Mouse (Mus musculus) liver, postnatal 0 days (tissue): Measurements from ENCODE around the gene Naa40. TPM values are rescaled to one million over a fixed set of nuclear protein-coding genes. Genes with fewer than 3 reads are reported as not detected.
A peak's percentile ranks its signal among the peaks of the same experiment; 100 is the strongest.

ENCODE experiments used
- ATAC-seq: fragments of 200-750 bp; cut with Nextera tagmentation; 2 replicates; pipeline ENCODE4 v1.8.0; 2017; ENCODE audit warnings: mild to moderate bottlenecking, moderate library complexity
- DNase-seq: peaks from one replicate; pipeline ENCODE4 v3.0.0-alpha.2; 2016
- H3K27ac ChIP-seq: fragments of 300-500 bp; sonication (generic); 2 replicates; pipeline ENCODE4 v1.5.1; 2014; ENCODE audit warnings: antibody characterized with exemption, moderate library complexity, mild to moderate bottlenecking, low read depth
- H3K27me3 ChIP-seq: fragments of 300-500 bp; sonication (generic); 2 replicates; pipeline ENCODE4 v1.6.1; 2014; ENCODE audit warnings: low read length, control low read depth, mixed read lengths; ENCODE audit not compliant: insufficient read depth
- H3K36me3 ChIP-seq: fragments of 300-500 bp; sonication (generic); replicated peaks from 2 replicates; pipeline ENCODE4 v1.6.1; 2014; ENCODE audit warnings: mild to moderate bottlenecking, control low read depth, low read length, moderate library complexity, mixed read lengths; ENCODE audit not compliant: insufficient read depth
- H3K4me1 ChIP-seq: fragments of 300-500 bp; sonication (generic); 2 replicates; pipeline ENCODE4 v1.6.1; 2014; ENCODE audit warnings: antibody characterized with exemption, mild to moderate bottlenecking, control low read depth; ENCODE audit not compliant: insufficient read depth
- H3K4me2 ChIP-seq: fragments of 300-500 bp; sonication (generic); 2 replicates; pipeline ENCODE4 v1.6.1; 2014; ENCODE audit warnings: low read depth, mild to moderate bottlenecking, low read length, moderate library complexity, mixed read lengths
- H3K4me3 ChIP-seq: fragments of 300-500 bp; sonication (generic); 2 replicates; pipeline ENCODE4 v1.5.1; 2014; ENCODE audit warnings: low read depth, low read length
- H3K9ac ChIP-seq: fragments of 300-500 bp; sonication (generic); replicated peaks from 2 replicates; pipeline ENCODE4 v1.6.1; 2014; ENCODE audit warnings: mild to moderate bottlenecking, moderate library complexity
- H3K9me3 ChIP-seq: fragments of 300-500 bp; sonication (generic); 2 replicates; pipeline ENCODE4 v1.6.1; 2016; ENCODE audit warnings: mild to moderate bottlenecking, control low read depth, low read length, mixed read lengths
- CTCF ChIP-seq: sonication (generic); IDR thresholded peaks from 2 replicates; pipeline ENCODE4 v1.5.1; 2016; ENCODE audit warnings: antibody characterized with exemption, low read depth
- EP300 ChIP-seq: IDR thresholded peaks from 2 replicates; pipeline ENCODE4 v1.6.1; 2016; ENCODE audit warnings: antibody characterized with exemption, low read depth, mild to moderate bottlenecking
- WGBS: fragments of 180-500 bp; shearing (Covaris S2); extraction: QIAGEN DNeasy Blood & Tissue Kit; methylation state at CpG from one replicate; pipeline ENCODE4 v1.1.7; 2014; ENCODE audit not compliant: insufficient replicate concordance; 5-methylcytosine and 5-hydroxymethylcytosine counted together
- polyA plus RNA-seq: library from polyadenylated mRNA; unstranded; fragments of >200 nt; fragmentation: Nextera tagmentation; extraction: Ambion mirVana; gene quantifications from 2 replicates; pipeline ENCODE4 v1.2.1, GENCODE M21; 2015

Naa40 gene
- polyA plus RNA-seq, 1 experiment from 2014 or later = 16.5 TPM

DNA sequence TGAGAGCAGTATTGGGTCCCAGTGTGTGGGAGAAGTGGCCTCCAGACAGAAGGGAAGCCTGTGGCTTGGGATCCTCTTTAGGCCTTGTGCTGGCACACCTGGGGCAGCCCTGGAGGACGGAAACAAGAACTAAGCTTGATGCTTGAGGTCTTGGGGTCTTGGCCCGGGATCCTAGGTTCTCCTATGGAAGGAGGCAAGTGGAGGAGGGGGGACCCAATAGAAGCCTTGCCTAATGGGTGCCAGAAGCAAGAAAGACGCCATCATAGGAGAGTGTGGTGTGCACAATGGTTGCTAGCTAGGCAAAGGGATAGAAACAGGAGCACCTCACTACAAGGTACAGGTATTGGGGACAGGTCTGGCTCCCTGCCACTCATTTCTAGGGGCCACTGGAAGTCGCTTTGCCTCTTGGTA is 25.4 kb upstream of the Naa40 start:
- H3K27ac ChIP-seq = no peak overlapping the region
- H3K4me3 ChIP-seq = no peak overlapping the region
- ATAC-seq (no peak), DNase-seq (no peak)
- TF ChIP-seq EP300 (no peak), CTCF (no peak)
- peaks cover 25% of the 10 kb centered on the region for H3K27me3 ChIP-seq
- H3K4me2 ChIP-seq = no peak overlapping the region
- H3K4me1 ChIP-seq = peaks cover 23% of the 10 kb centered on the region
- 46% methylated on average over 4 of the region's 4 CpGs for WGBS
- no peaks in the 10 kb centered on the region for H3K36me3 ChIP-seq
- no peak overlapping the region for H3K9ac ChIP-seq
- peaks cover 7% of the 10 kb centered on the region; the same call in 1 of the 2 replicates for H3K9me3 ChIP-seq

DNA sequence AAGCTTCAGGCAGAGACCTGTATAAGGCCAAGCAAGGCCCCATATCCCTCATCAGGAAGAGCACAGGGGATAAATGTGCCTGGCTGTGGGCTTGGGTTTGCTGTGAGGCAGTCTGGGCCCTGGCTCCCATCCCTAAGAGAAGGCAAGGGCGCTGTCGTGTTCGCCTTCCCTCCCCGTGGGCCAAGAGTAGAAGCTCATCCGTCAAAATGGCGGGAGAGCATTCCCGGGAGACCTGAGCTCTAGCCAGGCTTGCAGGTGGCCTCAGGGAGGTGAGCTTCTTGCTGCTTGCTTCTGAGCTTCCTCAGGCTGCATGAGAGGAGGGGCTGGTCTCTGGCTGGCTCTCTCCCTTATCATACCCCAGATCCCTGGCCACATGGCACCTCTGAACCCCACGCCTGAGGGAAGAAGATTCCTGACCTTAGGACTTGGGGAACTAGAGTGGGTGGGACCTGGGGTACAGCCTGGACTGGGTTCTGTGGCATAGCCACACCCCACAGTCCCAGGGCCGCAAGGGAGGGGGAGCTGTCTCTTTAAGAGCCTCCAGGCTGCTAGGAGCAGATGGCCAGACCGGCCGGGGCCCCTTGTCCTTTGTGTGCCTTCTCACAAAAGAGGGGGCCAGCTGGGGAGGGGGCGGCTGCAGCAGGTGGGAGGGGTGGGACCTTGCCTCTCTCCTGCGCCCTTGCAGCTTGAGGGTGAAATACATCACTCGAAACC is 24.7 kb upstream of the Naa40 start:
- Histone ChIP-seq H3K9me3 (peaks cover 7% of the 10 kb centered on the region; the same call in 1 of the 2 replicates), H3K4me1 (peaks cover 23% of the 10 kb centered on the region), H3K27me3 (peaks cover 25% of the 10 kb centered on the region), H3K4me2 (no peak overlapping the region), H3K36me3 (no peaks in the 10 kb centered on the region), H3K9ac (no peak overlapping the region), H3K27ac (no peak overlapping the region), H3K4me3 (no peak overlapping the region)
- ATAC-seq (no peak), DNase-seq (no peak)
- TF ChIP-seq CTCF (no peak), EP300 (no peak)
- 39% methylated on average over 14 of the region's 14 CpGs for WGBS

DNA sequence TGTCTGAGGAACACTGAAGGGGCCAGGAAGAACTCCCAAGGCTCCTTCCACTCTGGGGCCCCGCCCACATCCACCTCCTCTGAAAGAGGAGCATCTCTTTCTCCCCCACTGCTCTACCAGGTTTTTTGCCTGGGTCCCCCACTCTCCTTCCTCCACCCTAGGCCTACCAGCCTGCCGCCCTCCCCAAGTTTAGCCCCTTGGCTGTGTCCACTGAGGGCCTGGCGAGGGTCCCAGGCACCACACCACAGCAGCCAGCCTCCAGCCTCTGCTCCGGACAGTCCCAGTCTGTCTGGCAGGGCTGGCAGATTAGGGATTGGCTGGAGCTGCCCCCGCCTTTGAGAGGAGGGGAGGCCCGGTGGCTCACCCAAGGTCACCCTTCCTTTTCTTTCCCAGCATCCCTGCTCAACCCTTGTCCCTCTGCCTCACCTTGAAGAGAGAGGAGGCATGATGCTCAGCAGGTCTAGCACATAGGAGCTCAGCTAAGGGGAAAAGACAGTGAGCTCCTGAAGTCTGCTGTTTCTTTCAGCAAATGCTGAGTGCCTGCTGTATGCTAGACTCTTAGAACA is 23.9 kb upstream of the Naa40 start:
- Histone ChIP-seq H3K4me3 (no peak overlapping the region), H3K4me1 (peaks cover 23% of the 10 kb centered on the region), H3K27ac (no peak overlapping the region), H3K9ac (no peak overlapping the region), H3K9me3 (peaks cover 7% of the 10 kb centered on the region; the same call in 1 of the 2 replicates), H3K27me3 (peaks cover 25% of the 10 kb centered on the region), H3K36me3 (no peaks in the 10 kb centered on the region), H3K4me2 (no peak overlapping the region)
- 49% methylated on average over 6 of the region's 6 CpGs for WGBS
- no peak for ATAC-seq
- DNase-seq = peak; percentile 17
- TF ChIP-seq EP300 = no peak
- TF ChIP-seq CTCF = no peak

DNA sequence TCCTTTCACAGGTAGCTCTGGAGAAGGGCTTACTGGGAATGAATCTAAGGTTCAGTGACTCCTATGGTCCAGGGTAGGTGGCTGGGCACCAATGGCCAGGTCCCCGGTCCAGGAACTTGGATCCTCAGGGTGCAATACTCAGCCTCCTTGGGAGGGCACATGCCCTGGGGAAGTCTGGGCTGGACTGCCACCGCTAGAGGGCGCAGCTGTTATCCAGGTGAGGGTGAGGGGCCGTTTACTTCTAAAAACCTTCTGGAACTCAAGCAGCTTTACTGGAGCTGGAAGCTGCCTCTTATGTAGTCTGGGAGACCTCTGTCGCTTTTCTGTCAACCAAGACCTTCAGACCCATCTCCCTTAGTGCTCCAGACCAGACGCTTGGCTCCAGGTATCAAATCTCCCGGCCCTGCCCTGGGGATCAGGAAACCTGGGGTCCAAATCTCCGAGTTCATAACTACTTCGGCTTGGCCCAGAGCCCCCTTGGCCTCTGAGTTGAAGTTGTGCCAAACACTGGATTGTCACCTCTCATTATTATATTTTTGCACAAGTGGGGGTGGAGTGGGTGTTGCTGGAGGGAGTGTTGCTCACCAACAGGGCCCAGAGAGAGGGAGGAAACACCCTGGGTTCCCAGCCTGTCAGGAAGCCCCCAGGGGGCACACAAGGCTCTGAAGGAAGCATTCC is 23.2 kb upstream of the Naa40 start:
- H3K9ac ChIP-seq = no peak overlapping the region
- no peak overlapping the region for H3K4me3 ChIP-seq
- H3K36me3 ChIP-seq = no peaks in the 10 kb centered on the region
- H3K27me3 ChIP-seq = peaks cover 21% of the 10 kb centered on the region
- DNase-seq (peak; percentile 88), ATAC-seq (no peak)
- peaks cover 7% of the 10 kb centered on the region; the same call in 1 of the 2 replicates for H3K9me3 ChIP-seq
- peak; percentile 92 for TF ChIP-seq CTCF
- TF ChIP-seq EP300 = no peak
- 24% methylated on average over 9 of the region's 9 CpGs for WGBS
- no peak overlapping the region for H3K4me2 ChIP-seq
- H3K27ac ChIP-seq = no peak overlapping the region
- H3K4me1 ChIP-seq = peaks cover 18% of the 10 kb centered on the region

DNA sequence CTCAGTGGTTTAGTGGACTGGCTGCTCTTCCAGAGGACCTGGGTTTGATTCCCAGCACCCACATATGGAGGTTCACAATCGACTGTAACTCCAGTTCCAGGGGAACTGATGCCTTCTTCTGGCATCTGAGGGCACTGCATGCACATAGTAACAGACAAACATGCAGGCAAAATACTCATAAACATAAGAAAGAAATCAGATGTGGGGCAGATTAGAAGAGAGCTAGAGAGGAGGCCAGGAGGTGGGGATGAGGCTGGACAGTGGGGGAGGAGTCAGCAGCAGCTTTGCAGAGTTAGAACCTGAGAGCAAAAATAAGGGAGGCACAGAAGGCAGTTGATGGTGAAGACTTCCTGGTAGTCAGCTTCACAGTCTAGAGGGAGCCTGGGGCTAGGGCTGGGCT is 21.6 kb upstream of the Naa40 start:
- no peak for DNase-seq
- WGBS = 63% methylated on average over 1 of the region's 1 CpGs
- Histone ChIP-seq H3K4me1 (peaks cover 5% of the 10 kb centered on the region), H3K4me2 (no peak overlapping the region), H3K27ac (no peak overlapping the region), H3K4me3 (no peak overlapping the region), H3K9ac (no peak overlapping the region), H3K27me3 (peaks cover 10% of the 10 kb centered on the region), H3K36me3 (no peaks in the 10 kb centered on the region), H3K9me3 (peaks cover 7% of the 10 kb centered on the region; the same call in 1 of the 2 replicates)
- ATAC-seq = no peak
- TF ChIP-seq CTCF (no peak), EP300 (no peak)

DNA sequence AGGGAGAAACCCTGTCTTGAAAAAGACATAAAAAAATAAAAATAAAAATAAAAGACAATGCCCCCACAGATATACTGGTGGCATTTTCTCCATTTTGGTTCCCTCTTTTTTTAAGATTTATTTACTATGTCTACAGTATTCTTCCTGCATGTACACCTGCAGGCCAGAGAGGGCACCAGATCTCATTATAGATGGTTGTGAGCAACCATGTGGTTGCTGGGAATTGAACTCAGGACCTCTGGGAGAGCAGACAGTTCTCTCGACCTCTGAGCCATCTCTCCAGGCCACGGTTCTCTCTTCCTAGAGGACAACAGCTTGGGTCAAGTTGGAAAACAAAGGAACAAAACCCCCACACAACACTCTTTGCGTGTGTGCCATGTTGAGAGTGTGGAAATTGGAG is 21.0 kb upstream of the Naa40 start:
- peak; percentile 13; the same call in 1 of the 2 replicates for TF ChIP-seq CTCF
- TF ChIP-seq EP300 = no peak
- H3K27me3 ChIP-seq = peaks cover 5% of the 10 kb centered on the region; the same call in 1 of the 2 replicates
- H3K4me1 ChIP-seq = no peaks in the 10 kb centered on the region; the same call in 1 of the 2 replicates
- ATAC-seq = no peak
- DNase-seq = no peak
- 93% methylated on average over 3 of the region's 3 CpGs for WGBS
- H3K4me2 ChIP-seq = no peak overlapping the region
- H3K27ac ChIP-seq = no peak overlapping the region
- H3K9me3 ChIP-seq = peaks cover 7% of the 10 kb centered on the region; the same call in 1 of the 2 replicates
- no peaks in the 10 kb centered on the region for H3K36me3 ChIP-seq
- H3K9ac ChIP-seq = no peak overlapping the region
- H3K4me3 ChIP-seq = no peak overlapping the region
